Mouse (Mus musculus) MEL (cell line): Measurements from ENCODE around the gene Slc7a11.

ENCODE experiments used
- CHD2 ChIP-seq: IDR thresholded peaks from 2 replicates; pipeline ENCODE4 v1.6.1; 2011; ENCODE audit warnings: low read length, improper control_type of control experiment
- CTCF ChIP-seq, 3 experiments: IDR thresholded peaks in 2 of 3; conservative IDR thresholded peaks in 1 of 3; 2 replicates each; pipeline ENCODE4 v1.5.1; 2011 to 2012; ENCODE audit warnings: low read length in 3 of 3, low read depth in 2 of 3, mild to moderate bottlenecking in 2 of 3, improper control_type of control experiment in 1 of 3, inconsistent platforms in 1 of 3, mixed read lengths in 1 of 3, moderate library complexity in 1 of 3; ENCODE audit not compliant: control insufficient read depth in 1 of 3, insufficient read depth in 1 of 3, poor library complexity in 1 of 3, severe bottlenecking in 1 of 3
- MYC ChIP-seq: IDR thresholded peaks from 2 replicates; pipeline ENCODE4 v1.6.1; 2011; ENCODE audit warnings: low read depth, mild to moderate bottlenecking, low read length, improper control_type of control experiment, moderate library complexity
- NRF1 ChIP-seq: IDR thresholded peaks from 2 replicates; pipeline ENCODE4 v1.6.1; 2014; ENCODE audit warnings: low read depth, mild to moderate bottlenecking, inconsistent platforms, low read length, improper control_type of control experiment, moderate library complexity; ENCODE audit not compliant: poor library complexity, insufficient read depth, severe bottlenecking
- POLR2A ChIP-seq, 2 experiments: IDR thresholded peaks; 2 replicates each; pipeline ENCODE4 v1.6.1; 2011 to 2012; ENCODE audit warnings: low read length in 2 of 2, mild to moderate bottlenecking in 2 of 2, control low read depth in 1 of 2, improper control_type of control experiment in 1 of 2, low read depth in 1 of 2, moderate library complexity in 1 of 2; ENCODE audit not compliant: control insufficient read depth in 1 of 2, insufficient read depth in 1 of 2, poor library complexity in 1 of 2
- POLR2AphosphoS2 ChIP-seq: IDR thresholded peaks from 2 replicates; pipeline ENCODE4 v1.6.1; 2011; ENCODE audit warnings: low read length, improper control_type of control experiment
- RAD21 ChIP-seq: IDR thresholded peaks from 2 replicates; pipeline ENCODE4 v1.6.1; 2011; ENCODE audit warnings: mild to moderate bottlenecking, low read depth, low read length, improper control_type of control experiment
- SMC3 ChIP-seq: IDR thresholded peaks from 2 replicates; pipeline ENCODE4 v1.6.1; 2011; ENCODE audit warnings: low read depth, low read length, improper control_type of control experiment
- TBP ChIP-seq: IDR thresholded peaks from 2 replicates; pipeline ENCODE4 v1.8.0; 2011; ENCODE audit warnings: low read depth, low read length, improper control_type of control experiment
- USF1 ChIP-seq: IDR thresholded peaks from 2 replicates; pipeline ENCODE4 v1.6.1; 2014; ENCODE audit warnings: low read depth, mild to moderate bottlenecking, inconsistent platforms, low read length, improper control_type of control experiment, moderate library complexity

GRCm38 (mm10) chr3:50298366-50298991 is 144.9 kb downstream of the Slc7a11 start:
- TF ChIP-seq CTCF (IDR thresholded peaks at IDR 0.05 in 2 of 3, conservative IDR thresholded peaks at IDR 0.05 in 1 of 3; ENCODE audit: control insufficient read depth in 1 of 3, insufficient read depth in 1 of 3, low read depth in 2 of 3, low read length in 3 of 3, poor library complexity in 1 of 3, severe bottlenecking in 1 of 3) (no peak), RAD21 (no peak), TBP (no peak), CHD2 (no peak), SMC3 (no peak), USF1 (no peak), POLR2A (IDR thresholded peaks at IDR 0.05; ENCODE audit: control insufficient read depth in 1 of 2, insufficient read depth in 1 of 2, low read depth in 1 of 2, low read length in 2 of 2, poor library complexity in 1 of 2) (no peak), POLR2AphosphoS2 (no peak), NRF1 (no peak), MYC (no peak)
